Mouse (Mus musculus) ovary, adult 18-20 months (tissue): ENCODE measurements around the gene Gm45716.

Experiments
- DNase-seq: peaks from one replicate; pipeline ENCODE4 v3.0.0; 2022; ENCODE audit warnings: low spot score, mixed read lengths

Gm45716 gene

GRCm38 (mm10) chr11:90187441-90187840 is at the start of gene Gm45716:
Gene Gm45716, plus strand, starts transcription at chr11:90187683.
- DNase-seq, result no peak

GRCm38 (mm10) chr11:90142393-90142792 is 45.1 kb upstream of the Gm45716 start:
- peak; percentile 77 for DNase-seq

- peak; percentile 37 for DNase-seq
These were observed 44.5 kb upstream of the Gm45716 start for GRCm38 (mm10) chr11:90142936-90143335.

GRCm38 (mm10) chr11:90146086-90146860 is 41.2 kb upstream of the Gm45716 start:
- DNase-seq, result no peak

- DNase-seq, result no peak
These were observed 32.4 kb upstream of the Gm45716 start for GRCm38 (mm10) chr11:90155066-90155465.

- no peak for DNase-seq
These were observed 32.0 kb upstream of the Gm45716 start for GRCm38 (mm10) chr11:90155466-90155865.

- DNase-seq, result no peak
These were observed 19.7 kb upstream of the Gm45716 start for GRCm38 (mm10) chr11:90167771-90168170.

- DNase-seq, result no peak
These were observed 19.0 kb upstream of the Gm45716 start for GRCm38 (mm10) chr11:90168338-90169065.

- no peak for DNase-seq
These were observed 18.1 kb upstream of the Gm45716 start for GRCm38 (mm10) chr11:90169200-90170013.

GRCm38 (mm10) chr11:90170014-90170320 is 17.5 kb upstream of the Gm45716 start:
- DNase-seq, result no peak

- DNase-seq, result no peak
These were observed 15.2 kb upstream of the Gm45716 start for GRCm38 (mm10) chr11:90172331-90172730.

- no peak for DNase-seq
These were observed 11.7 kb upstream of the Gm45716 start for GRCm38 (mm10) chr11:90175634-90176300.

GRCm38 (mm10) chr11:90177389-90177788 is 10.1 kb upstream of the Gm45716 start:
- DNase-seq, result no peak

- DNase-seq, result no peak
These were observed 4.1 kb upstream of the Gm45716 start for GRCm38 (mm10) chr11:90183361-90183760.

- no peak for DNase-seq
These were observed 2.7 kb upstream of the Gm45716 start for GRCm38 (mm10) chr11:90184756-90185155.

GRCm38 (mm10) chr11:90190156-90190555 is 2.7 kb downstream of the Gm45716 start:
- no peak for DNase-seq

- DNase-seq, result no peak
These were observed 7.5 kb downstream of the Gm45716 start for GRCm38 (mm10) chr11:90194946-90195345.

- DNase-seq, result no peak
These were observed 8.5 kb downstream of the Gm45716 start for GRCm38 (mm10) chr11:90195756-90196520.

GRCm38 (mm10) chr11:90196521-90197215 is 9.2 kb downstream of the Gm45716 start:
- DNase-seq, result no peak

- no peak for DNase-seq
These were observed 10.6 kb downstream of the Gm45716 start for GRCm38 (mm10) chr11:90198048-90198447.

GRCm38 (mm10) chr11:90200826-90201225 is 13.3 kb downstream of the Gm45716 start:
- DNase-seq, result no peak
